Mouse (Mus musculus): ENCODE results near the gene Insl5.

GRCm38 (mm10) chr4:103070631-103071030, 44.0 kb upstream of the Insl5 start:
- no peak for TF ChIP-seq CTCF (IDR thresholded peaks at IDR 0.05; ENCODE audit: borderline replicate concordance, insufficient read depth, low read depth, low read length)
- TF ChIP-seq POLR2A (IDR thresholded peaks at IDR 0.05; ENCODE audit: borderline replicate concordance, insufficient read depth, low read length), result no peak

Data from cerebellum, adult 2 months (tissue).